21 mouse cellular contexts compared by ENCODE assay signal in the genomic region with DNA sequence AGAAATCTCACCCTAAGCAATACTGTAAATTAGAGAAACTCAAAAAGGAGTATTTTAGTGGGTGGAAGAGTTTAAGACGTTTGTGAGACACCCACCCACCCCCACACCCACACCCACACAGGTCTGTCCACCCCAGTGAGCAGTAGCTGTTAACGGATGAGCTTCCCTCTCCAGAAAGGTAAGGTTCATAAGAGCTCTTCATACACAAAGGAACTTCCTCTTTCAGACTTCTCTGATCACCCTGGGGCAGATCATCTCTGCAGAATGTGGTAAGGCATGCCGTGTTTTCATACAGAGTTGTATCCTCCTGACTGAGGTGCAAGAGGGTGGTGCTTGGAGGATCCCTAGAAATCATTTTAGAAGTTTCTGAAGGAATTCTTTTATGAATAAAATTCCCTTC.
A peak's percentile ranks its signal among the peaks of the same experiment; 100 is the strongest.
DNase-seq lines count a peak whose midpoint lies in the region; ATAC-seq and TF ChIP-seq lines count a peak whose summit lies in the region.
"Had no signal": no experiment of that assay in that cellular context is flagged by ENCODE, and none has a peak within 500 bp of the region (broad histone marks: within the 10 kb centered on the region; RNA-seq: fewer than 3 reads in every experiment).

No protein-coding gene starts in this region.

- H3K4me1 ChIP-seq in heart, embryonic 14.5 days (ENCODE audit: control insufficient read depth in 2 of 2, insufficient read depth in 2 of 2, low read length in 2 of 2) = peaks cover 30 to 67% of the 10 kb centered on the region in 2 experiments
- no peaks in the 10 kb centered on the region for H3K4me1 ChIP-seq in forebrain, embryonic 11.5 days (replicated peaks; ENCODE audit: control insufficient read depth, insufficient read depth, low read length)
- H3K4me1 ChIP-seq: embryonic facial prominence, embryonic 12.5 days; liver, embryonic 13.5 days; midbrain, embryonic 15.5 days had no signal

- no peaks in the 10 kb centered on the region for H3K9me3 ChIP-seq in heart, embryonic 14.5 days (ENCODE audit: control insufficient read depth, low read length)
- no peaks in the 10 kb centered on the region for H3K9me3 ChIP-seq in forebrain, embryonic 11.5 days (ENCODE audit: control insufficient read depth, low read length)
- H3K9me3 ChIP-seq: embryonic facial prominence, embryonic 12.5 days; hindbrain, embryonic 10.5 days; kidney, embryonic 15.5 days; liver, embryonic 13.5 days; megakaryocyte, embryonic 14.5 days; midbrain, embryonic 15.5 days had no signal

- H3K36me3 ChIP-seq in heart, embryonic 14.5 days (ENCODE audit: control insufficient read depth, insufficient read depth, low read length) = peaks cover 9% of the 10 kb centered on the region; the same call in 1 of the 2 replicates
- no peaks in the 10 kb centered on the region for H3K36me3 ChIP-seq in forebrain, embryonic 11.5 days (ENCODE audit: control insufficient read depth, insufficient read depth, low read length)
- H3K36me3 ChIP-seq: embryonic facial prominence, embryonic 12.5 days; hindbrain, embryonic 10.5 days; kidney, embryonic 15.5 days; liver, embryonic 13.5 days; midbrain, embryonic 15.5 days had no signal

- H3K27me3 ChIP-seq in heart, embryonic 14.5 days (ENCODE audit: control insufficient read depth, insufficient read depth, low read length) = no peaks in the 10 kb centered on the region
- no peaks in the 10 kb centered on the region for H3K27me3 ChIP-seq in forebrain, embryonic 11.5 days (ENCODE audit: control insufficient read depth, insufficient read depth, low read length)
- H3K27me3 ChIP-seq: embryonic facial prominence, embryonic 12.5 days; kidney, embryonic 15.5 days; liver, embryonic 13.5 days; midbrain, embryonic 15.5 days; Patski had no signal

- no peak overlapping the region for H3K4me2 ChIP-seq in heart, embryonic 14.5 days (ENCODE audit: low read length)
- no peak overlapping the region for H3K4me2 ChIP-seq in forebrain, embryonic 11.5 days (ENCODE audit: low read depth, low read length, severe bottlenecking)
- H3K4me2 ChIP-seq: embryonic facial prominence, embryonic 12.5 days; kidney, embryonic 15.5 days; liver, embryonic 13.5 days; midbrain, embryonic 15.5 days had no signal

- DNase-seq in heart, postnatal 14 days = no peak
- DNase-seq in 416B (ENCODE audit: low read depth) (peak; percentile 3), A20 (ENCODE audit: low read depth, low spot score) (peak; percentile 77)
- DNase-seq in forebrain, embryonic 11.5 days (ENCODE audit: low spot score) = no peak
- DNase-seq in layer of hippocampus, adult 2 months (ENCODE audit: low spot score in 2 of 2) = no peak
- DNase-seq: adrenal gland, postnatal 14 days; cerebellum, adult 18-20 months; cerebellum, postnatal 36 days; forebrain, postnatal 0 days; liver, embryonic 13.5 days; spleen, adult 18-20 months had no signal

- WGBS in heart, embryonic 14.5 days = 53% methylated on average over 3 of the region's 3 CpGs
- WGBS in forebrain, embryonic 11.5 days = 85% methylated on average over 3 of the region's 3 CpGs

- peak overlapping the region; percentile 44 to 91; a peak in 3 of 4 replicates for H3K27ac ChIP-seq in heart, embryonic 14.5 days (replicated peaks in 1 of 2; ENCODE audit: control insufficient read depth in 1 of 2, insufficient read depth in 1 of 2, low read depth in 2 of 2, low read length in 2 of 2)
- H3K27ac ChIP-seq in forebrain, embryonic 11.5 days (ENCODE audit: low read depth, low read length) = no peak overlapping the region
- no peak overlapping the region for H3K27ac ChIP-seq in layer of hippocampus, adult 2 months
- H3K27ac ChIP-seq: embryonic facial prominence, embryonic 12.5 days; hindbrain, embryonic 10.5 days; kidney, embryonic 15.5 days; liver, embryonic 13.5 days; midbrain, embryonic 15.5 days; stomach, postnatal 0 days had no signal

- no peak for ATAC-seq in heart, embryonic 14.5 days (ENCODE audit: insufficient number of reproducible peaks, insufficient read depth, low FRiP score, low read depth)
- peak; percentile 60 for ATAC-seq in megakaryocyte progenitor cell, adult 5-6 weeks (replicated peaks; ENCODE audit: poor library complexity)
- no peak for ATAC-seq in forebrain, embryonic 11.5 days (replicated peaks; ENCODE audit: low FRiP score)
- ATAC-seq: activated CD4-positive, CD25-positive, alpha-beta regulatory T cell, adult 4 months; midbrain, embryonic 15.5 days; Patski had no signal

- no peak overlapping the region for H3K4me3 ChIP-seq in heart, embryonic 14.5 days (ENCODE audit: control insufficient read depth in 1 of 2, insufficient read depth in 1 of 2, low read depth in 1 of 2, low read length in 2 of 2)
- H3K4me3 ChIP-seq in forebrain, embryonic 11.5 days (ENCODE audit: low read depth, low read length) = no peak overlapping the region
- no peak overlapping the region for H3K4me3 ChIP-seq in layer of hippocampus, adult 2 months
- H3K4me3 ChIP-seq: embryonic facial prominence, embryonic 12.5 days; hindbrain, embryonic 10.5 days; kidney, embryonic 15.5 days; liver, embryonic 13.5 days; megakaryocyte, embryonic 14.5 days; midbrain, embryonic 15.5 days had no signal

- intact Hi-C loops in heart, postnatal 14 days (cut with DNase I) = no loop called here

- peak overlapping the region; percentile 32; the same call in 1 of the 2 replicates for H3K9ac ChIP-seq in heart, embryonic 14.5 days (ENCODE audit: low read length)
- no peak overlapping the region for H3K9ac ChIP-seq in forebrain, embryonic 11.5 days (ENCODE audit: low read length)
- H3K9ac ChIP-seq: embryonic facial prominence, embryonic 12.5 days; forebrain, postnatal 0 days; kidney, embryonic 15.5 days; liver, embryonic 13.5 days; midbrain, embryonic 15.5 days had no signal

- no peak for TF ChIP-seq CTCF in layer of hippocampus, adult 2 months (conservative IDR thresholded peaks at IDR 0.05)

Comparison
In these comparisons a context has a peak if more than half of its experiments do, and no peak if none do; other contexts are left out.
1. H3K27ac ChIP-seq: peak in heart, embryonic 14.5 days (2 of 2); none in forebrain, embryonic 11.5 days (single experiment) and layer of hippocampus, adult 2 months (single experiment).
2. DNase-seq: peak in 416B (single experiment) and A20 (single experiment); none in heart, postnatal 14 days (0 of 2), forebrain, embryonic 11.5 days (single experiment) and layer of hippocampus, adult 2 months (0 of 2).